Mouse (Mus musculus): ENCODE results near the gene Dmwd.

Dmwd gene

DNA sequence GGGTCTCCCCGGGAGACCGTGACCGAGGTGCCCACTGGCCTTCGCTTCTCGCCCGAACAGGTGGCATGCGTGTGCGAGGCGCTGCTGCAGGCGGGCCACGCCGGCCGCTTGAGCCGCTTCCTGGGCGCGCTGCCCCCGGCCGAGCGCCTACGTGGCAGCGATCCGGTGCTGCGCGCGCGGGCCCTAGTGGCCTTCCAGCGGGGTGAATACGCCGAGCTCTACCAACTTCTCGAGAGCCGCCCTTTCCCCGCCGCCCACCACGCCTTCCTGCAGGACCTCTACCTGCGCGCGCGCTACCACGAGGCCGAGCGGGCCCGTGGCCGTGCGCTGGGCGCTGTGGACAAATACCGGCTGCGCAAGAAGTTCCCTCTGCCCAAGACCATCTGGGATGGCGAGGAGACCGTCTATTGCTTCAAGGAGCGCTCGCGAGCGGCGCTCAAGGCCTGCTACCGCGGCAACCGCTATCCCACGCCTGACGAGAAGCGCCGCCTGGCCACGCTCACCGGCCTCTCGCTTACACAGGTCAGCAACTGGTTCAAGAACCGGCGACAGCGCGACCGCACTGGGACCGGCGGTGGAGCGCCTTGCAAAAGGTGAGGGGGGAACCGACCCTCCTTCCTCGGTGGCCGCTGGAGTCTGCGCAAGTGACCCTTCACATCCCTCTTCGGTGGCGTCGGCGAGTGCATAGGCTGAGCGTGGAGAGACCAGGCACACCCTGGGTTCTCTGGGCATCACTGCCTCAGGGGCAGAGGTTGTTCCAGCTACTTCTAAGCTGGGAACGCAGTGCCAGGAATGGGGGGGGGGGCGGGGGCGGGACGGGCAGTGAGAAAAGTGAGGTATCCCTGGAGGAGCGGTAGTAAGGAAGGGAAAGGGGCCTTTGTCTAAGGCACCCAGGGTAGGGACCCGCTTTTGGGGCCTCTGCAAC is 19.1 kb downstream of the Dmwd start:
- in situ Hi-C loops (cut with MboI, MseI), result no loop called here

DNA sequence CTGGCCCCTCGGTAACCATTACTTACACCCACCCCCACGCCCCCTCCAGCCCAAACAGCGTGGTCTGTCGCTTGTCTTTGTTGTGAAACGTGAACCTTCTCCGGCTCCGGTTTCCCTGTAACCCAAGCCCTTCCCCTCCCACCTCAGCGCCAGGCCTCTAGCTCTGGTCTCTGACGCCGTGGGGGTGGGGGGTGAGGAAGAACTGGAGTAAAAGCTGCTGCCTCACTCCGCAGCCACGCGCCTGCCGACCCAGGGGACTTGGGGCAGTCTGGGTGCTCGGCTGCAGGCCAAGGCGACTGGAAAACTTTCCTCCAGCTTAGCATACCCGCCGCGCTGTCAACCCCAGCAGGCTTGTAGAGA is 19.7 kb downstream of the Dmwd start:
- in situ Hi-C loops (cut with MboI, MseI), result no loop called here

DNA sequence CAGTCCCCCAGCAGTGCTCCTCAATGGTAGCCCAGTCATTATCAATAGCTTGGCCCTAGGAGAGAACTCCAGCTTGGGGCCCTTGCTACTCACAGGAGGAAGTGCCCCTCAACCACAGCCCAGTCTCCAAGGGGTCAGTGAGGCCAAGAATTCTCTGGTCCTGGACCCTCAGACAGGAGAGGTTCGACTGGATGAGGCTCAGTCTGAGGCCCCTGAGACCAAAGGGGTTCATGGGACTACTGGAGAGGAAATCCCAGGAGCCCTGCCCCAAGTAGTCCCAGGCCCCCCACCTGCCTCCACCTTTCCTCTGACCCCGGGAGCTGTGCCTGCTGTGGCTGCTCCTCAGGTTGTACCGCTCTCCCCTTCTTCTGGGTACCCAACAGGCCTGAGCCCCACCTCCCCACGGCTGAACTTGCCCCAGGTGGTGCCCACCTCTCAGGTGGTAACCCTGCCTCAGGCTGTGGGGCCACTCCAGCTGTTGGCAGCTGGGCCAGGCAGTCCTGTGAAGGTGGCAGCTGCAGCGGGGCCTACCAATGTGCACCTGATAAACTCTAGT is 20.5 kb downstream of the Dmwd start:
- in situ Hi-C loops (cut with MboI, MseI), result no loop called here

DNA sequence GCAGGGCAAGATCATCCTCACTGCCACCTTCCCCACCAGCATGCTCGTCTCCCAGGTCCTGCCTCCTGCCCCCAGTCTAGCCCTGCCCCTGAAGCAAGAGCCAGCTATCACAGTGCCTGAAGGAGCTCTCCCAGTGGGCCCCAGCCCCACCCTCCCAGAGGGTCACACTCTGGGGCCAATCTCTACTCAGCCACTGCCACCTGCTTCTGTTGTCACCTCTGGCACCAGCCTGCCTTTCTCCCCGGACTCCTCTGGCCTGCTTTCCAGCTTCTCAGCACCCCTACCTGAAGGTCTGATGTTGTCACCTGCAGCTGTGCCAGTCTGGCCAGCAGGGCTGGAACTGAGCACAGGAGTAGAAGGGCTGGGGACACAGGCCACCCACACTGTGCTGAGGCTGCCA is 21.2 kb downstream of the Dmwd start:
- in situ Hi-C loops (cut with MboI, MseI), result no loop called here

DNA sequence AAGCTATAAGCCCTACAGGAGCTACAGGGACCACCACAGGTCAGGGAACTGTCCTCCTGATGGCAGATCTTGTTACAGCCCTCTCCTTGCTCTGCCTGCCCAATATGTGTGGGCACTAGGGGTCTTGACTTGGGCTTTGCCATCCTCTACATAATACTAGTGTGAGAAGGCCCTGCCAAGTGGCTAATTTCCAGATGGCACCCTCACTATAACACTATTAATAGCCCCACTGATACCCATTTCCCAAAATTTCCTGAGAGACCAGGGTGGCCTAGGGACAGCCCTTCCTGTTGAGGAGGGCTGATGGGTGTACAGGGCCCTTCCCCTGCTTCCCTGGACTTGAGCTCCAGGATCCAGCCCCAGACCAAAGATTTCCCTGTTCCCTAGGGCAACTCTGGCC is 21.8 kb downstream of the Dmwd start:
- in situ Hi-C loops (cut with MboI, MseI), result no loop called here

DNA sequence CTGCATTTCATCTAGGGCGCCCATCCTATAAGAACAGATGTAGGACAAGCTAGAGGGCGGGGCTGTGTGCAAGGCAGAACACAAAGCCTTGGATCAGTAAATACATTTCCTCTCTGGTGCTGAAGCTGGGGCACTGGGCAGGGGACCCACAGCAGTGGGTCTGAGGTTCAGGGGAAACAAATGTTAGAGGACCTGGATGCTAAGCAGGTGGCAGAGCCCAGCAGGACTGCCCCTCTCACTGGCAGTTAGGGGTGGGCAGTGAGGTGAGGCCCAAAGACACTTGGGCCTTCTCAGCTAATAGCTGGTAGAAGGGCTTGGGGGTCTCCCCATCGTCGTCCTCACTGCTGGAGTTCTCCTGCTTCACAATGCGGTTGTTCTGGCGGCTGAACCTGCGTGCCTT is 22.8 kb downstream of the Dmwd start:
- in situ Hi-C loops (cut with MboI, MseI), result no loop called here

DNA sequence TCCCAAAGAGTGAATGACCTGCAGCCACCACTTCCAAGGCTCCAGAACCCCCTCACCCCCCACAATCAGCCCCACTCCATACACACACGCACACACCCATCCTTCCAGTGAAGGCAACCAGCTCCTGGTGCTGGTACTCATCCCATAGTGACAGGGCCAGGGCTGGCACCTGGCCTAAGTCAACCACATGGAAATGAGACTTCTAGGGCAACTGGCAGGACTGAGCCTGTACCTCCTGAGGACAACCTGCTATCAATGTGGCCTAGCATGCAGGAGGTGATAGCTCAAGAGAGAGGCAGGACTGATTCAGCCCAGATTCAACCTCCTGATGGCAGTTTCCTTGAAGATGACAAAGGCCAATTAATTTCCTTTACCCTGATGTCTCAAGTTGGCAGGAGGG is 24.3 kb downstream of the Dmwd start:
- in situ Hi-C loops (cut with MboI, MseI), result no loop called here

DNA sequence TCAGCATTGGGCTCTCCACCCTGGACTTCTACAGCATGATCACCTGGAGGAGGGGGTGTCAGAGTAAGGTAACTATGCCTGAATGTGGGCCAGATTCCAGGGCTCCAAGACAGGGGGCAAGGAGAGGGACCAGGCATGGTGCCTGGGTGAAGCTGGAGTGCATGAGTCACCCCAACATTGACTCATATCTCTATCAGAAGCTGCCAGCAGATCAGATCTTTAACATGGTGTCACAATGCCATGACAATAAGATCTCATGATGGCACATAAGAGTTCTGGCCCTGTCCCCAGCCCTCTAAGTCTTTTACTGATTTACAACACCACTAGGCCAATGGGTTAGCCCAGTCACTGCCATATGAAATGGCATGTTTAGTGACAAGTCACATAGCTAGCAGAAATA is 27.7 kb downstream of the Dmwd start:
- in situ Hi-C loops (cut with MboI, MseI), result no loop called here

DNA sequence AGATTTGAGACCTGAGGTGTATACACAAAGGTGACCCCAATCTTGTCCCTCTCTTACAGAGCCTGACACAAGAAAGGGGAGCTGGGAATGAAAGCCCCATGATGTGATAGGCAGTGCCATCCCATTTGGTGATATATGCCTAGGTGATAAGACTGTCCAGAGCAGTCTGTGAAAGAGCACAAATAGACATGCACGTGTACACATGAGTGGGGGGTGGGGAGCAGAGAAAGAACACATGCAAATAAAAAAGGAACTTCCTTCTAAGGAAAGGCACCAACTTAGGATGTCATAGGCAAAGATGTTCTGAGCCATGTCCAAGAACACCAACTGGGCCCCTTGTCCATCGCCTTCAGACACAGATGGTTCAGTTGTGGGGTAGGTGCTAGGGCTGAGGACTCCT is 28.5 kb downstream of the Dmwd start:
- in situ Hi-C loops (cut with MboI, MseI), result no loop called here

DNA sequence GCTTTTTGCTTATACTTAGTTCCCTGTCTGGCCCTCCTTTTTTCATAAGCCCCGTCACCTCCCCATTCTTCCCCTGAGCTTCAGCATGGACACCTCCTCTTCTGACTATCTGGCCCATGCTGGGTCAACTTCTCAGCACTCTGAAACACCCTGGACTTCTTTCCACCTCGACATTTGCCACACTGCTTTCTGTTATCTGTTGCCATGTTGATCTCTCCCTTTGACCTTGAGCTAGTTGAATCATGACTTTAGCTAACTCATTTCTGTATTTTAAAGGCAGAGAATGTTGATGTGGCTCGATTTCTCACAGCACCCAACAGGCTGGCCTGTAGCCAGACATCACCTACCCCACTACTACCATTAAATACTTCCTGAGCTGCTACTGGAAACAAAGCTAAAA is 31.4 kb downstream of the Dmwd start:
- in situ Hi-C loops (cut with MboI, MseI), result no loop called here

DNA sequence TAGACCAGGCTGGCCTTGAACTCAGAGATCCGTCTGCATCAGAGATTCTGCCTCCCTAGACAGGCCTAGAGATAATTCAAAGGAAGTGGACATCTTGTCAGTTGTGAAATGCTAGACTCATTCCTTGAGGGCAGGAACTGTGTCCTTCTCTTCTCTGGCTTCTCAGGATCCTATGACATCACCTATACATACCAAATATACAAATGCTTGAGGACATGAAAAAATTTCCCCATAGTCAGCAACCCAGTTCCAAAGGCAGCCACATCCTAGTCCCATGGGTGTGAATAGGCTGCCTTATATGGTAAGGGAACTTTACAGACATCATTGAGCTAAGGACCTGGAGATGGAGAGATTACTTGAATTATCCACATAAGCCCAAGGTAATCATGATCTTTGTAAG is 33.5 kb downstream of the Dmwd start:
- in situ Hi-C loops (cut with MboI, MseI), result no loop called here

DNA sequence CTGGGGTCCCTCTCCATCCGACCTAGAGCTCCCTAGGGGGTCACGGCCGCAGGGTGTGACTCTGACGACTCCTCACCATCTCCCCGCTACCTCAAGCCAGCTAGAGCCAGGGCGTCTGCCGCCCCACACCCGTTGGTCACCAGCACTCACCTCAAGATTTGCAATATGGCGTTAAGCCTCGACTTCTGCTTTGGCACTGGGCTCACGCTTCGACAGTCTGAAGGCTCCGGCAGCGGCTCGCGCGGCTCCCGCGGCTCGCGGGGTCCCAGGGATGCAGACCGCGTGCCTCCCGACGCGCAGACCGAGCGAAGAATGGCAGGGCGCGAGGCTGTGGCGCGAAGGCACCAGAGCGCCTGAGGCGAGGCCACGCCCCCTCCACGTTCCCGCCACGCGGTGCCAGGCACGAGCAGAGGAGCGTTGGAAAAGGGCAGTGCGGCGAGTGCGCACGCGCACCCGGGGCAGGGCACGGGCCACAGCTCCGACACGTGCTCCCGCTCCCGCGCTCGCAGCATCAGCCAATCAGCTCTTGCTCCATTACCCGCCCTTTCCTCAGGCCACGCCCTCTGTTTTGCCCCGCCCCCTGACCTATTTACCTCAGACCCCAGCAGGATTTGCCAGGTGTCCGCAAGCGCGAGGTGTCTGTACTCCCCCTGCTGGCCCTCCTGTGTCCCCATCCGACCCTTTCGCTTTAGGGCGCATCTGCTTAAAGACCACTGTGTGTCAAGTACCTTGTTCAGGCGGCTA is 42.2 kb downstream of the Dmwd start, which contains the start of gene Gm4969:
Gene Gm4969, minus strand, starts transcription at position 341 of the 744 bp plus-strand sequence.
- in situ Hi-C loops (cut with MboI, MseI), result no loop called here

DNA sequence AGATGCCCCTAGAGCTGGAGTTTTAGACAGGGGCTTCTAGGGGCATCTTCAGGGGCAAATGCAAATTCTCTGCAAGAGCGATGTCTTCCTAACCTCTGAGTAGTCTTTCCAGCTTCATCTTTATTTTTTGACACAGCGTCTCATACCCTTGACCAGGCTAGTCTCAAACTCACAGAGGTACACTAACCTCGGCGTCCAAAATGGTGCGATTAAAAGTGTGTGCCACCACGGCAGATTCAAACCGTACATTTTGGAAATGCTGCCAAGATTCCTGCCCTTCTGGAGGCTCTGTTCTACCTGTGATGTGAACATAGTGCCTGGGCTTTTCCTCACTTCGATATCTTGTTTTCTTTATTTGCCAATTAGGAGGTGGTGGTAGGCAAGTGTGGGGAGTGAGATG is 43.1 kb downstream of the Dmwd start:
- in situ Hi-C loops (cut with MboI, MseI), result no loop called here

DNA sequence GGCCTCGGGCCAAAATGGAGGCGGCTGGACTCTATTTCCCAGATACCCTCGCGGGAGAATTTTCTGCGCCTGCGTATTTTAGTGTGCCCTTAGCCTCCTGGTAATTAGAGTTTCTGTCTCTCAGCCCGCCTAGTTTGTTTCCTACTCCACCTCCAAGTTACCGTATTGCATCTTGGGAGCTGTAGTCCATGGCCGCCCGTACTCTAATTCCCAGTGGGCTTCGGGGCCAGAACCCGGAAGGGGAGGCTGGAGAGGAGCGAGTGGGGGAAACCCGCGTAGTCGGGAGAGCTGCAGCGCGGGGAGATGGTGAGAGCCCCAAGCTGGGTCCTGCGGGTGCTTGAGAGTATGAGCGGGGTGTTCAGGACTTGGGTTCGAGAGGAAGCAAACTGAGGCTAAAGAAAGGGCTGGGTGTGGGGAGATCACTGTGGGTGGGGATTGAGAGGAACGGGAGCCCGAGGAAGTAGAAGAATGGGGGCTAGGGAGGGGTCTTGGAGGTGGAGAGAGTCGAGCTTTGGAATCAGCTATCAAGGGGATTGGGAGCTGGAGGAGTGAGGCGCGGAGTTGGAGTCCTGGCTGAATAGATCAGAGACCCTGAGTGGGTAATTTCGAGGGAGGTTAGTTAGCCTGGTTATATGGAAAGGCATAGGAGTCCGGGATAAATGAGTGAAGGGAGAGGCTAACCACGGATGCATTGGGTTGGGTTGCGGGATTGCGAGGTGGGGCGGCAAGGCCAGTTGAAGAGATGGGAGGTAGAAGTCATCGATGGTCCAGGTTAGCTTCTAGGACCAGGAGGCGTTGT is 43.8 kb downstream of the Dmwd start, which contains the start of gene Fbxo46:
Gene Fbxo46, plus strand, starts transcription at position 229 of the 799 bp plus-strand sequence.
- in situ Hi-C loops (cut with MboI, MseI), result no loop called here

DNA sequence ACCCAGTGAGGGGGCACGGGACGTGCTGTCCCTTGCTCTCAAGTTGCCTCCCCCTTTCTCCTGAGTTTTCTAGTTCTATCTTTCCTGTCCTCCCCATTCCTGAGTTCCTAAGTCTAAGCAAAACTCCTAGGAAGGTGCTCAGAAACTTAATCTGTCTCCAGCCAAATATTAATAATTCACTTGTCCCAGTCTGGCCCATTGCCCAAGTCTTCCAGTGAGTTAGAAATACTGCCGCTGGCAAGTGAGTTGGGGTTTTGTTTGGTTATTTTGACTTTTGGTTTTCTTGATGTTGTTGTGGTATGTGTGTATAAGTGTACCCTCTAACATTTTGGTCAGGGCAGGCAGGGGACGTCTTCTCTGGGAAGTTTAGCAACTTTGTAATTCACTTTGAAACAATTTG is 45.7 kb downstream of the Dmwd start:
- in situ Hi-C loops (cut with MboI, MseI), result no loop called here

DNA sequence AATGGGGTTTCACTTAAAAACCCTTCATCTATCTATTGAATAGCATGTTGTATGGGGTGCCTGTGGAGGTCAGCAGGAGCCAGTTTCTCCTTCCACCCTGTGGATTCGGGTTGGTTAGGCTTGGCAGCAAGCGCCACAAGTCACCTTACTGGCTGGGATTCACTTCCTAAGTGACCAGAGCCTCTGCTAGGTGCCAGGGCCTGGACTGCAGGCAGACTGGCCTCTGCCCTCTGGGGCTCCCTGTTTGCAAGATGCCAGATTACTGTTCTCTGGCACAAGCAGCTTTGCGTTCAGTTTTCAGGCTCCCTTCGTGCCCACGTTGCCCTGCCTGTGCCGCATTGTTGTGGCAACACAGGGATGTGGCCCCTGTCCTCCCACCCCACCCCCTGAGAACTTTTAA is 48.7 kb downstream of the Dmwd start:
- in situ Hi-C loops (cut with MboI, MseI), result no loop called here

DNA sequence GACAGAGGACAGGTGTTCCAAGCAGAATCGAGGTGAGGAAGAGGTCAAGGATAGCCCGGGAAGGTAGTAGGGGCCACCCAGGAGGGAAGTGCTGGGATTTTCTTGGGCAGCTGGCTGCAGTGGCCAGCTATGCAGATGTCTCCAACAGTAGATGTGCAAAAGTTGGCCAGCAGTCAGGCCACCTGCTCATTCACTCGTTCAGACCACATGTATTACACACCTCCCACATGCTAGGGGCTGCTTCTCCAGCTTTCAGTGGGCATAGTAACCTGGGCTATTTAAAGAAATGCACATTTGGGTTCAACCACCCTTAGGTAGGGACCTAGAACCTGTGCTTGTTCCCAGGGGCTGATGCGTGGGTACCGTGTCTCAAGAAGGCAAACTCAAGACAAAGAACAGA is 51.7 kb downstream of the Dmwd start:
- in situ Hi-C loops (cut with MboI, MseI), result no loop called here

DNA sequence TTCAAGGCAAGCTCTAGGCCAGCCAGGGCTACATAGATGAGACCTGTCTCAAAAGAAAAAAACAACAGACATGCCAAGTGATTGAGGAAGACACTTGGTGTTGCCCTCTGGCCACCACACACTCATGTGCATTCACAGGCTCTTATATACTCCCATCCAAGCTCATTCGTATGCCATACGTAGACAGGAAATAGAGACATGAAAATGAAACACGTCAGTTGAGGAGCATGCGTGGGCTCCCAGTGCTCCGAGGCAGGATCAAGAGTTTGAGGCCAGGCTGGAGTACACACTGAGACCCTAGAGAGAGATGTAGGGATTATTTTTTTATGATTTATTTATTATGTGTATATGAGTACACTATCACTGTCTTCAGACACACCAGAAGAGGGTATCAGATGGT is 53.4 kb downstream of the Dmwd start:
- in situ Hi-C loops (cut with MboI, MseI), result no loop called here

DNA sequence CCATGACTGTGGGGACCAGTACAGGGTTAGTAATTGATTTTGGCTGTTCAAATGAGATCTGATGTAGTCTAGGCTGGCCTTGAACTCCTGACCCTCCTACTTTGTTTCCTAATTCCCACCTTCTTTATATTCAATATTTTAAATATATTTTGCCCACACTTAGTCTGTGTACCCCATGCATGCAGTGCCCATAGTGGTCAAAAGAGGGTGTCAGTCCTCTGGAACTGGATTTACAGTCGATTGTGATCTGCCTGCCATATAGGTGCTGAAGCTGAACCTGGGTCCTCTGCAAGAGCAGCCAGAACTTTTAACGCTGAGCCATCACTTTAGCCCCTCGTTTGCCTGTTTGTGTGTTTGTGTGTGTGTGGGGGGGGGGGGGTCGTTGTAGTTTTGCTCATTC is 54.6 kb downstream of the Dmwd start:
- in situ Hi-C loops (cut with MboI, MseI), result no loop called here

DNA sequence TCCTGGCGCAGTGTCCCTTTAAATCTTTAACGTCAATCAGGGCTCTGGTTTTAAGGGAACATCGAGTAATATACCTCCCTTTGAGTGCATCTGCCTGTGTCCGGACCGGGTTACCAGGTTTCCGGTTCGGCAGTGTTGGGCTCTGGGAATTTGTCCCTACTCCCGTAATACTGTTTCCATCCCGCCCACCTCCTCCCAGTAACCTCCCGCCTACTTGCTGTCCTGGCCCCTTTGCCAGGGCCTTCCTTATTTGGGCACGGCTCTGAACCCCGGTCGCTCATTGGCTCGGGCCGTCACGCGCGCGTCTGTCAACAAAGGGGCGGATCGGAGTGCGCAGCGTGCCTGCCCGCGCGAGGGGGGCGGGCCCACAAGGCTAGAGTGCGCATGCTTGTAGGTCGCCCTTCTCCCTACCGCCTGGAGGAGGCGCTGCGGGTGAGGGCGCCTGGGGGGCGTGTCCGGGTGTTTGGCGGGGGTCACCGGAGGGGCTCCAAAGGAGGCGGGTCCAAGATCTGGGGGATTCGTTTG is 55.4 kb downstream of the Dmwd start:
- in situ Hi-C loops (cut with MboI, MseI), result no loop called here
